Mouse (Mus musculus): ENCODE measurements around the gene Srgap2.

Gene Srgap2

DNA sequence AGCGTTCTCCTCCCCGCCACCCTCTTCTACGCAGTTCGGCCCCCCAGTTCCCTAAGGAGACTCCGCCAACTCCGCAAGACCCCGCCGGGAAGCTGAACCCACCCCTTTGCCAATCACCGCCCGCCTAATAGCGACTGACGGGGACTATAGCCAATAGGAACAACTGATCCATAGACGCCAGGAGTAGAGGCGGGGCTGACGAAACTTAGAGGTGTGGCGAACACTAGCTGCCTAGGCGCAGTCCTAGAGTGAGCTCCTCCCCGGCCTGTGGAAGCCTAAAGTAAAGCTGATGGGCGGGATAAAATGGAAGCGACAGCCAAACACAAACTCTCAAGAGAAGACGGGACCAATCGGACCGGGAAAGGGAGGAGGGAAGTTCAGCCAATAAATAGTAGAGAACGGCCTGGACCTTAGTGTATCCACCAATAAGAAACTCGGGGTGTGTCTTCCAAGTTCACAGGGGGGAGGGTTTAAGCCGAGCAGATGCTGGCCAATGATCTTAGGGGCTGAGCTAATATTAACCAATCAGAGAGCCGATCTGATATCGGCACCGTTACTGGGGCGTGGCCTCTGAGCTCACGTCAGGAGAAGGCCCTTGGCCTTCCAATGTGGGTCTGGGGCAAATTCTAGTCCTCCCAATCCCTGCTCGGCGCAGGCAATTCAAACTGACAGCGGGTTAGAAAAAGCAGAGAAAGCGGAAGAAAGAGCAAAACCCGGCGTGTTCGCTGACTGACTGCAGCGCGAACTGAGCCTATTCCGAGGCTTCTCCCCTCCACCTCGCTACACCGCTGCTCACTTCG lies at the start of gene Srgap2, which contains the start of gene Fam72a:
Gene Srgap2, minus strand, starts transcription at position 72 of the 800 bp plus-strand sequence.
Gene Fam72a, plus strand, starts transcription at position 623 of the 800 bp plus-strand sequence.
- DNase-seq (ENCODE audit: low read depth): peak; percentile 99

DNA sequence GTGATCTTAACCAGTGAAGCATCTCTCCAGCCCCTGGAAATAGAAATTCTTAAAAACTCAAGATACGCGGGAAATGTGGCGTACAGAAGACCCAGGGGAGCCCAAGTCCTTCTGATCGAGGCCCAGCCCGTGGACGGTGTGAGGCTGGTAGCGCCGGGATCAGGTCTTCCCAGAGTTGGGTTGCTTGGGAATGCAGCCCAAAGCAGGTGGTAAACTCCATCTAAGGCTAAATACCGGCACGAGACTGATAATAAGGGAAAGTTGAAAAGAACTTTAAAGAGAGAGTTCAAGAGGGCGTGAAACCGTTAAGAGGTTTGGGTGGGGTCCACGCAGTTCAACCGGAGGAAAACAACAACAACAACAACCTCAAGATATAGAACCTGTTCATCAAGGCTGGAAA lies 46.6 kb upstream of the Srgap2 start:
- DNase-seq (ENCODE audit: low read depth): peak; percentile 87

DNA sequence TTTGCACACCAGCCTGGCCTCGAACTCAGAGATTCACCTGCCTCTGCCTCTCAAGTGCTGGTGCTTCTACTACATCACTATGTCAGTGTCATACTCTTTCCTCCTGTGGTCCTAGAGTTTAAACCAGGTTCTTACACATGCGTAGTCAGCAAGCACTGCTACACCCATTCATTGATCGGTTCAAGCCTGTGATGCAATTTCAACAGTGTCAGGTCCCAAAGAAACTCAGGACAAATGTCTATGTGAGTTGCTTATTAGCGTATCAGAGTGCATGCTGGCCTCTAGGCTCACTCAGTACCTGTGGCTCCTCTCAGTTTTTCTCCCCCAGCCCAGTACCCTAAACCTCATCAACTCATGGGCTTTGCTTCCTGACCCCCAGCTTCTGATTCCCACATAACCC lies 43.2 kb upstream of the Srgap2 start:
- DNase-seq (ENCODE audit: low read depth): no peak

DNA sequence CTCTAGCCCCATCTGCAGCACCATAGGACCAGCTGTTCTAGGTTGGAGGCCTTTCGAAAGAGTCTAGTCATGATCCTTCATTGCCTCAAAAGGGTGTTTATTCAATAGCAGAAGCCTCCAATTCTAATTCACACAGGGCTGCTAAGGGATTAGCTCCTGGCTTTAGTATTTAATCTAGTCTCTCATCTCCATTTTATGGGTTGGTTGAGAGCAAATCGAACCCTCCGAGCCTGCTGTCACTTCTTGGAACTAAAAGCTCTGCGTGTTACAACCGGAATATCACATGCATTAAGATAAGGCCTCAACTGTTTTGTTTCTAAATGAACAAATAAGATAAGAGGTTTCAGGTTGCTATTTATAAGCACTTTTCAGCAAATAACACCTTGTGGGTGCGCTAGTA lies 42.6 kb upstream of the Srgap2 start:
- no peak for DNase-seq (ENCODE audit: low read depth)

DNA sequence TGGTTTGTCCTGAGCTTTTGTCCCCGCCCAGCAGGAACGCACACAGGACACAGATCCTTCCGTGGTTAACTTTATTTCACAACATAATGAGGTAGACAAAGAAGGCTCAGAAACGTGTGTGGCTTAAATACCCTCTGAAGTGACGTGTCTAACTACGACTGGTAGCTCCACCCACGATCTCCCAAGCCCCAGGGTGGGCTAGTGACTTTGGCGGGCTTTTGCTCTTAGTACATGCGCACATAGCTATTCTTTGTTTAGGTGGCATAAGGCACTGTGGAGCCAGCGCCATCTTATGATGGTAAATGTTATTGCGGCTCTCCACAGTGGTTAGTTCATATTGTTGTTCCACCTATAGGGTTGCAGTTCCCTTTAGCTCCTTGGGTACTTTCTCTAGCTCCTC lies 38.9 kb upstream of the Srgap2 start:
- DNase-seq (ENCODE audit: low read depth): peak; percentile 51

DNA sequence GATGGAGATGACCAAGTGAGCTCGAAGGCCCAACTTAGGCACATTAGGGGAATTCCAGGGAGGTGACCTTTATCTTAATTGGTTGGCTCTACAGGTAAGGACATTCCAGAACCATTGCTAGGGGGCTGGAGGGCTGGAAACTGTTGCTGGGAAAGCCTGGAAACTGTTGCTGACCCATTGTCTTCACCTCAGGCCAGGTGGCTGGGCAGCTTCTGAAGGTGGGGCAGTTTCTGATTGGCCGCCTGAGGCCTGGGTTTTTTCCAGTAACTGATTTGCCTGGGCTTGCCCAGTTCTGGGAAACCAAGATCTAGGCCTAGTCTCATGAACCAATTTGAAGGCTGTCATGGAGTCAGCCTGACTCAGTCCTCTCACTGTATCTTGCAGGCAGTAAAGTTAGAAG lies 34.9 kb upstream of the Srgap2 start:
- no peak for DNase-seq (ENCODE audit: low read depth)

GRCm38 (mm10) chr1:131560500-131560899 lies 33.3 kb upstream of the Srgap2 start:
- DNase-seq (ENCODE audit: low read depth): no peak

DNA sequence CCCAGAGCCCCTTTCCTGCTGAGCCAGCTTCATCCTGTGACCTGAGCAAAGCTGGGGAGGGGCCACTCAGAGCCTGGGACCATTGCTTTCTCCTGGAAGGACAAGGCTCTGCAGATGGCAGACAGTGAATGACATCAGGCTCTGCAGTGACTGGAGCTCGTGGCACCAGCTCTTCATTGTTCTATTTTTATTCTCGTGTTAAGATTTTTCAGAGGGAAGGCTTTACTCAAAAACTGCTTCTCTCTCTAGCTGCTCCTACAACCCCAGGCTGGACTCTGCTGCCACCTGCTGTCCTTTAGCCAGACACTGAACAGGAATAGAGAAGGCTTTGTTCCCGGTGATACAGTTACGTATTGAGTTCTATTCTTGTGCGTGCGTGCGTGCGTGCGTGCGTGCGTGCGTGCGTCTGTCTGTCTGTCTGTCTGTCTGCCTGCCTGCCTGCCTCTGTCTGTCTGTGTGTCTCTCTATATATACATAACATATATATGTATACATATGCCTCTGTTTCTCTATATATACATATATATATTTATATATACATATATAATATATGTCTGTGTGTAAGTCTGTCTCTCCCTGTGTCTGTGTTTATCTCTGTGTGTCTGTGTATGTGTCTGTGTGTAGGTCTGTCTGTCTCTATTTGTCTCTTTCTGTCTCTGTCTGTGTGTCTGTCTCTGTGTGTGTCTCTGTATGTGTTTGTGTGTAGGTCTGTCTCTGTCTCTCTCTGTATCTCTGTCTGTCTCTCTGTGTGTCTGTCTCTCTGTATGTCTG lies 28.1 kb upstream of the Srgap2 start:
- DNase-seq (ENCODE audit: low read depth): peak; percentile 93

GRCm38 (mm10) chr1:131553428-131553827 lies 26.3 kb upstream of the Srgap2 start:
- no peak for DNase-seq (ENCODE audit: low read depth)

GRCm38 (mm10) chr1:131551956-131552355 lies 24.8 kb upstream of the Srgap2 start:
- no peak for DNase-seq (ENCODE audit: low read depth)

DNA sequence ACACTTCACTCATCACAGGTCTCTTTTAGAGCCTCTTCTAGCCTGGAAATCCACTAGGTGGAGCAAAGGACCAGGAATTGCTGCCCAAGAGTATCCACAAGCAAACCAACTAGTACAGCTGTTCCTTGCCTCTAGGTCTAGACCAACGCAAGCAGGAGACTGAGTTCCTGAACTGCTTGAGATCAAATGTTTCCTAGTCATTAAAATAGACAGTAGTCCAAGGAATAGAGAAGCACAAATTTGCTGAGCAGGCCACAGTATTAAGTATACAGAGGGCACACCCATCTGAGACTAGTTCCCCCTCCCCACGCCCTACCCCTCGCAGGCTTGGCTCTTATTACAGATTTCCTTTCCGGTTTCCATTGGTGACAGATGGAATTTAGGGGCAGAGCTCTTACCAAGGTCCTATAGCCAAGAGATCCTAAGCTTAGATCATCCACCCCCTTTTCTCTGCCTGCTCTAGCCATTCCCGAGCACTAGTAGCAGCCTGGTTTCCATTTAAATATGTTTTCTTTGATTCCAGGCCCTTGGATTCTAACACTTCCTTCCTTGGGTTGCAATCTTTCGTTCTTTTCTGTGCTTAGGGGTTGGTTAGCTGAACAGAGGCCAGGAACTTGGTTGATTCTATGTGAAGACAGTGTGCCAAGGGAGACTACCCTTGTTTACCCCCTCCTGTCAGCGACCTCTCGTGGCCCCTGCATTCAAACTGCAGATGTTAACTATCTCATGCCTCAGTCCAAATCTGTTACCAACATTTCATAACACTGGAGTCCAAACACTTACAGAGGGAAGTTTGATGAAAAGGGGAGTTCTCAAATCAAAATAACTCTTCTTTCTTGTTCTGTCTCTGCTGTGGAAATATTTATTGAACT lies 21.6 kb upstream of the Srgap2 start:
- no peak for DNase-seq (ENCODE audit: low read depth)

DNA sequence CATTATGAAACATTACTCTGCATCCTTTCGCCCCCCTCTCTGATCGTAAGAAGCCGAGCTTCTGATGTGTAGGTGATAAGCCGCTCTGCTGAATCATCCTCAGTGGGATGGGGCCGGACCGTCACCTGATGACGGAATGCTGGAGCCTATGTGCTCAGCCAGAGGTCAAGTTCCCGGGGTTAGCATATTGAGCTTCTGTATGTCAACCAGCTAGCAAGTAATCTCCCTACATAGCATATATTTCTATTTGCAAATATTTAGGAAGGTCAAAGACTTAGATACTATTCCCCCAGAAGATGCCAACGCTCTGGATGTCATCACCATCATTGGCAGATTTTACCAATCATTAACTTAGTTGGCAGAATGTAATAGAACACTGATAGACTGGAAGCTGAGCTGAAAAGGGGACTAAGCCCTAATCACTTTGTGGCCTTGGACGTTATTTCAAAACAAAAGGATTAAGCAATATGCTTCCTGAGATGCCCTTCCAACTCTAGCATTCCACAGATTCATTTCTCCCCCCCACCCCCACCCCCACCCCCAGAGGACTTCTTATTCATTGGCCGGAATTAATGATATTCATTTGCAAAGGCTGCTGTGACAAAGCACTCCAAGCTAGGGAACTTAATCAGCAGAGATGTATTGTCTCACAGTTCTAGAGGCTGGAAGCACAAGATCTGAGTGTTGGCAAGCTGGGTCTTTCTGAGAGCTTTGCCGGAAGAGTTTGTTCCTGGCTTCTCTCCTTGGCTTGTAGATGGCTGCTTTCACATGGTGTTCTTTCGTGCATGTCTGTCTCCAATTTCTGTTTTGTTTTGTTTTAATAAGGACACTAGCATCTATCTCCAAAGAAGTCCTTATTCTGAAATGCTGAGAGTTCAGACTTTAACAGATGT lies 19.9 kb upstream of the Srgap2 start:
- no peak for DNase-seq (ENCODE audit: low read depth)

- DNase-seq (ENCODE audit: low read depth): no peak
These were observed 16.9 kb upstream of the Srgap2 start for GRCm38 (mm10) chr1:131543886-131544565.

GRCm38 (mm10) chr1:131541903-131542302 lies 14.8 kb upstream of the Srgap2 start:
- no peak for DNase-seq (ENCODE audit: low read depth)

DNA sequence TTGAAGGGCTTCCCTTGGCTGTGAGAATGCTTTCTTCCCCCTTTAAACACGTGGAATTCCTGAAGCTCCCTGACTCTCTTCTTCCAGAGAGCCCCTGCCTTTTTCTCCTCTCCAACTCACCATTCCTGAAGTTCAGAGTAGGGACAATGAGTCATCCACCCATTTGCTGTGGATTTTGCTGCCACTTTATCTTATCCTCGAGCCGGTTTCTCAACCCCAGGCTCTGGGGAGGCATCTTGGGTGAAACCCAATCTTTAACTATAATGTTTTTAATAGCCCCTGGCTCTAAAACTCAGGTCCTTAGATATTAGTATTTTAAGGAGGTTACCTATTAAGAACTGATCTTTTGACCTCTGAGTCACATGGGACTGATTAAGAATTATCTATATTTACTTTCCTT lies 14.3 kb upstream of the Srgap2 start:
- DNase-seq (ENCODE audit: low read depth): no peak

- DNase-seq (ENCODE audit: low read depth): no peak
These were observed 13.6 kb upstream of the Srgap2 start for GRCm38 (mm10) chr1:131540795-131541194.

DNA sequence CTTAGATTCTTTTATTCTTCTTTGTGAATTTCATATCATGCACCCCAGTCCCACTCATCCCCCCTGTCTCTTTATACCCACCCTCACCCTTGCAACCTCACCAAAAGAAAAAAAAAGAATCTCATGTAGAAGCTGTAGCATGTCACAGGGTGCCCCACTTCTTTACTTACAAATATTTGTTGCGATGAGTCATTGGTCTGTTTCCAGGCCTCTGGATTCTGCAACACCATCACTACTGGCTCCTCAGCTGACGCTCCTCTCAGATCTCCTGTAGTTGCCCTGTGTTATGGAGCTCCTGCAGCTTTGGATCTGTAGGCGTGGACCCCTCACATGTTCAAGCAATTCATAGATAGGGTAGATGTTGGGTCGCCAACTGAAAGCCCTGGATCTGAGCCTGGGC lies 12.6 kb upstream of the Srgap2 start:
- no peak for DNase-seq (ENCODE audit: low read depth)

DNA sequence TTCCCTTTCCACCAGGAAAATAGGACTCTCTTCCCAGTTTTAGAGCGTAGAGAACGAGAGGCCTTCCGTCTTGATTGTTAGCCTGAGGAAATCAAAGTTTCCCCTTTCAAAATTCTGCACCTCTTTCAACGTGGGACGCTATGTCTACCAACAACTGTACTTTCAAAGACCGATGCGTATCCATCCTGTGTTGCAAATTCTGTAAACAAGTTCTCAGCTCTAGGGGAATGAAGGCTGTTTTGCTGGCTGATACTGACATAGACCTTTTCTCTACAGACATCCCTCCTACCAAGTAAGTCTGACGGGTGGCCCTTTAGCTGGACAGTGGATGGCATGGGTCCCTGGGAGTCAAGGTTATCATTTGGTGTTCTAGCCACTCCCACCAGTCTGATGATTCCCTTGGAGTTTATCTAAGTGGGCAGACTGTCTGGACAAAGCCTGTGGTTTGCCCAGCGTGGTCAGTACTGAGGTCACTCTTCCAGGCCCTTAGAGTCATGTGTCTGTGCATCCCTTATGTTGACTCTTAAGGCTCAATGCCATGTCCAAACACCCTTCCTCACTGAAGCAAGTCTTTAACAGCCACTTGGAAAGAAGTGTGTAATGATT lies 1.5 kb upstream of the Srgap2 start:
- DNase-seq (ENCODE audit: low read depth): peak; percentile 44

DNA sequence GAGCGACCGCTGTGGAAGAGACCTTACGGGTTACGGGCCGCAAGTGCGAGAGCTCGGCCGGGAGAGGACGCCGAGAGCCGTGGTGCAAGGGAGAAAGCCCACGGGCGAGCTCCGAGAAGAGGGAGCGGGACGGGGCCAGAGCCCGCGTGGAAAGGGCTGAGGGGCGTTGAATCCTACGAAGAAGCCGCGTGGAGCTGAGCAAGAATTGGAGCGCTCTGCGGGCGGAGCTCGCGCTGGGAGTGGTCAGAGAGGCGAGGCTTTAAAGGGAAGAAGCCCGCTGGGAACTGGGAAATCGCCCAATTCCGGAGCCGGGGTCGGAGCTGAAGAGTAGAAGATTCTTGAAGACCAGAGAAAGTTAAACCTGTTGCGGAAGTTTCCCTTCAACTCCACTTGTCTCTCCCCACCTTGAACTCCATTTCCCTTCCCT lies 942 bp upstream of the Srgap2 start:
- no peak for DNase-seq (ENCODE audit: low read depth)

Data from naive thymus-derived CD4-positive, alpha-beta T cell, adult 2 months (primary cell).